Mouse (Mus musculus) induced T-regulatory cell, adult 2 months (primary cell): Measurements from ENCODE around the gene Cux2.

Experiments
- DNase-seq: peaks from one replicate; pipeline ENCODE4 v3.0.0-alpha.2; 2012; ENCODE audit warnings: low read depth

The Cux2 gene

DNA sequence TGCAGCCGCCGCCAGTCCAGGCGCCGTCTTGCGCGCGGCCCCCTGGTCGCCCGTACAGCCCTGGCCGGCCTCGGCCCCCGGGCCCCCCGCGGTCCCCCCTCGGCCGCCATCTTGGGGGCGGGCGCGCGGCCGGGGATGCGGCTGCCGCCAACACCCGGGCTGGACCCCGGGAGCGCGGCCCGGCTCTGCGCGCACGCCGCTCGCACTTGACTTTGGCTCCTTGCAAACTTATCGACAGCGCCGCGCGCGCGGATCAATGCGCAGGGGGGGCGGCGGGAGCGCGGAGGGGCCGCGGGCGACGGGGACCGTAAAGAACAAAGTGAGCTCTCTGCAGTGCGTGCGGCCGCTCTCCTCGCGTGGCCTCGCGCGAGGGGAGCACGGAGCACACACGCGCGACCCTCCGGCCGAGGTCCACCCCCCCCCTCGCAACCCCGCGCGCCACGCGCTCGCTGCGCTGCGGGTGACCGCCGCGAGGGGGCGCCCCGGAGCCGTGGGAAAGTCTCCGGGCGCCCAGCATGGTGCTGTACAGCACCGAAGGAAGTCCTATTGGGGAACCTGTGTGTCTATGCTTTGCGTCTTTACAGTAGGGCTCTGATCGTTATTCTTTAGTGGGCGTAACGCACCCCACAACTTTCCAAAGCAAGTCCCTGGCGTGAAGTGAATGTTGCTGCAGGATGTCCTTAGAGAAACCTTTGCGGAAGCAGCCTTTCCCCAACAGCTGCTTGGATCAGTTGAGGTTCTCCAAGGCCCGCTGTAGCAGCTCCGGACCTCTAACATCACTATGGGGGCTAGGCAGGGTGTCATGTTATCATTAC, at the start of gene Cux2:
Cux2 (minus strand) TSS at position 86 of the 815 bp plus-strand sequence.
- DNase-seq: peak; percentile 54

DNA sequence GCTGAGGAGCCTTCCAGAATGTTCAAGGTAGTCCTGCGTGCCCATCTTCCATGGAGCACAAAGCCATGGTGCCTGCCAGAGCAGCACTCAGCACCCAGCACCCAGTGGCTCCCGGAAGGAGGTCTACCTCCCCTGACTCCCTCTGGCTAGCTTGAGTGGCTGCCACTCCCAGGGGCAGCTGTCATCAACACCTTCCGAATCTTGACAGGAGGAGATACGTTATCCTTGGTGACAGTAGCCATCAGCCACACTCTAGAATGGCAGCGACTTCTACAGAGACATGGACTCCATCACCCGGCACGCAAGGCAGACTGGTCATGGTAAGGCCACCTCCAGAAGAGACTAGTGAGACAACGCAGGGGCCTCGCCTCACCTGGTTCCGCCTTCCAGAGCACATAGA, 44.5 kb upstream of the Cux2 start:
- no peak for DNase-seq

DNA sequence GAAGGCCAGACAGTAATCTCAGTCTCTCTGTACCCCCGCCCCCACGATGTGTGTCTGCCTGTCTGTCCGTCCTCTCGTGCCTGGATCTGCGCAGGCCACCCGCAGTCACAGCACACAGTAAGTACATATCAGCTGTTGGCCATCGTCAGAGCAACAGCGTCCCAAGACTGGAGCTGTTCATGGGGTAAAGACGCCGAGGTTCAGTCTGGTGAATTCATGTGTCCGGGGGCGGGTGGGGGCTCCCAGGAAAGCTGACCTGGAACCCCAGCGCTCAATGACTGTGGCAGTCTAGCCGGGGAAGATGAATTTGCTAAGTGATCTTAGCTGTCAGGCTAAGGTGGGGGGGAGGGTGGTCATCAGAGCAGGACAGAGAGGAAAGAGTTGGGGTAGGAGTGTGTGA, 43.8 kb upstream of the Cux2 start:
- DNase-seq: no peak

DNA sequence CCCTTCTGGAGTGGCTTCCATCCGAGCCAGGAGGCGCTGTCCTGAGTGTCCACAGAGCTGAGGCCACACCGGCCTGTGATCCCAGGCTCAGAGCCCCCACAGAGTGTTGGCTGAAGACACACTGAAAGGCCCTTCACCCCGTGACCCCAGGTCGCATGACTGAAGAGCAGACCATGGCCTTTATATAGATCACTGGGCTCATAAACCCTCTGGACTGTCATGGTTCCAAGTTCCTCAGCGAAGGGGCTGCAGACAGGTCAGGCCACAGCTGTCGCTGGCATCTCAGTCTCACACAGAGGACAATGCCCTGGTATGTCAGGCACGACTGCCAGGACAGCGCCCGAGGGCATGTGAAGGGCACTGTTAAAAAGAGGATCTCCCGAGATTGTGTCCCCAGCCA, 42.9 kb upstream of the Cux2 start:
- DNase-seq: no peak

DNA sequence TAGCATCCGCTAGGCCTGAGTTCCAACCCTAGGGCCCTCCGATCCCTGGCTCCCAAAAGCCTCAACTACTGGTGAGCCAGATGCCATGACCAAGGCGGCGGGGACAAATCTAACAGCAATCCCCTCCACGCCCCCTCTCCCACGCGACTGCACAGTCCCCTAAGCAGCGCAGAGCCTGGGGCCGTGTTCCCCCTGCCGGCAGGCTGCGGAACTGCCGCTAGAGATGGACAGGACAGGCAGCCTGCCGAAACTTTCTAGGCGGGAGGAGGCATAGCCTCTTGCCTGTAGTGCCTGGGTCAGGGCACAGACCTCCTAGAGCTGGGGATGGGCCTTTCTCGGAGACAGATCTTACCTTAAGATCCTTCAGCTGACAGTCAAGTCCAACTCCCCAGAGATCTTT, 41.2 kb upstream of the Cux2 start:
- DNase-seq: peak; percentile 78

DNA sequence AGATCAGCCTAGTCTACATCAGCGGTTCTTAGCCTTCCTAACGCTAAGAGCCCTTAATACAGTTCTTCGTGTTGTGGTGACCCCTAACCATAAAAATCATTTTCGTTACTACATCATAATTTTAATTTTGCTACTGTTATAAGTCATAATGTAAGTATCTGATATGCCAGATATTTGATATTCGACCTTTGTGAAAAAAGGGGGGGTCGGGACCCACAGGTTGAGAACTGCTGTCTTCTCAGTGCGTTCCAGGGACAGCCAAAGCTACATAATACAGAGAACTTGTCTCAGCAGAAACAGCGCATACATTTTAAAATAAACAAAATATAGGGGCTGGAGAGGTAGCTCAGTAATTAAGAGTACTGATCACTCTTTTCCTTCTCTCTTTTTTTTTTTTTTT, 39.8 kb upstream of the Cux2 start:
- DNase-seq: no peak

DNA sequence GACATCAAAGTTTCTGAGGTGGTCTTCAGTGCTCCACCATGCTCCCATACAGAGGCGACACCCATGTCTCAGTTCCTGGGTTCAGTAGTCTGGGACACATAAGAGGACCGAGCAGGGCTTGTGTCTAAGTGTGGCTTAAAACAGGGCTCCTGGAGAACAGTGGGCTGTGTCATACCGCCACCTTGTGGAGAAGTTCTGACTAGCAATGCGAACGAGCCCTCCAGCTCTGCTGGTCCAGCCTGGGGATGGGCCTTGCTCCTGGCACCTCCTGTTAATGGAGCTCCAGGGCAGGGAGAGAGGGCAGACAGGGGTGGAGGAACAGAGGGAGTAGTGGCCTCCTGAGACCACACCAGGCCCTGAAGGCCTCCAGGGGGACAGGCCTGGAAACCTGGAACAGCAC, 39.0 kb upstream of the Cux2 start:
- peak; percentile 85 for DNase-seq

DNA sequence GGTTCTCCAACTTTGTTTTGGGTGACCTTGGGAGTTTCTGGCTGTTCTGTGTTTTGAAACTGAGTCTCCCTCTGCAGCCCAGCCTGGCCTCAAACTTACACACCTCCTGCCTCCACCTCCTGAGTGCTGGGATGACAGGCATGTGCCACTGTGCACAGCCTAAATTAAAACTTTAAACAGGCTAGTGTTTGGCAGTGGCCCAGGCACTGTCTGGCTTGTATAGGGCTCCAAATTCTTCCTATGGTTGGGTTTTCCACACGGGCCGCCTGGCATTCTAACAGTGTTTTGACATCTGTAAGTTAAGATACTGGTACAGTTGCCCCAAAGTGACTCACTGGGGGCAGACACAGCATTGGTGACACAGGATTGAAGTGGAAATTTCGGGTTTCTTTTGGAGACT, 36.2 kb upstream of the Cux2 start:
- no peak for DNase-seq

DNA sequence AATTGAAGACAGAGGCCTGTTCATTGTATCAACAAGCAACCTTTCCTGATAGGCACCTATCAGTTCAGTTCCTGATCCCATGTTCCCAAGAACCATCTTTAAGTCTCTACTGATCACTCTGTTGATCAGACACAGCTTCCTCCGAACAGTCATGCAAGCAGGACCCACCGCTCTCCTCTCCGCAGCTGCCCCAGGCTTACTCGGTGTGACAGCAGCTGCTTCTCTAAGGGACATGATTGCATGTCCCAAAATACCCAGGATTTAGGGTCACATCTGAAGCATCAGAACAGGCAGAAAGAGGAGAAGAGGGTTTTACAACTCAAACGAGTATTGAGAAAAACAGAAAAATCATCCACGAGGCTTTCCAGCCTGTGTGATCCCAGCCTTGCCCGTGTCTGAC, 35.4 kb upstream of the Cux2 start:
- no peak for DNase-seq

DNA sequence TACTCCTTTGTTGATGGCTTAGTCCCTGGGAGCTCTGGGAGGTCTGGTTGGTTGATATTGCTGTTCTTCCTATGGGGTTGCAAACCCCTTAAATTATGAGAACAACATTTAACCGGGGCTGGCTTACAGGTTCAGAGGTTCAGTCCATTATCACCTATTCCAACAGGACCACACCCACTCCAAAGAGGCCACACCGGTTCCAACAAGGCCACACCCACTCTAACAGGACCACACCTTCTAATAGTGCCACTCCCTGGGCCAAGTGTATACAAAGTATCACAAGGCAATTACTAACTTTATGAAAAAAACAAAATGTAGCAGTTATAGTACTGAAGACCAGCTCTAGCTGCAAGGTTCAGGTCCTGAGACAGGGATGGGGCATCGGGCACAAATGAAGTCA, 34.6 kb upstream of the Cux2 start:
- DNase-seq: no peak

DNA sequence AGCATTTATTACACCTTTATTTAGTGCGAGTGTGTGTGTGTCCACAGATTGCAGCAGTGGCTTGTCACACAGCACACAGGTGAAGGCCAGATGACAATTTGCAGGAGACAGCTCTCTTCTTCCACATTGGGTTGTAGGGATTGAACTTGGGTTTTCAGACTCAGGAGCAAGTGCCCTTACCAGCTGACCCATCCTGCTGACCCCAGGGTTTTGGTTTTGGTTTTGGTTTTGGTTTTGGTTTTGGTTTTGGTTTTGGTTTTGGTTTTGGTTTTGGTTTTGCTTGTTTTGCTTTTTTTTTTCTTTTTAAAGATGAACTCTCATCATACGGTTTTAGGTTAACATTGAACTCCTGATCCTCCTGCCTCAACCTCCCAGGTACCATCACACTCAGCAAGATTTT, 33.4 kb upstream of the Cux2 start:
- no peak for DNase-seq

DNA sequence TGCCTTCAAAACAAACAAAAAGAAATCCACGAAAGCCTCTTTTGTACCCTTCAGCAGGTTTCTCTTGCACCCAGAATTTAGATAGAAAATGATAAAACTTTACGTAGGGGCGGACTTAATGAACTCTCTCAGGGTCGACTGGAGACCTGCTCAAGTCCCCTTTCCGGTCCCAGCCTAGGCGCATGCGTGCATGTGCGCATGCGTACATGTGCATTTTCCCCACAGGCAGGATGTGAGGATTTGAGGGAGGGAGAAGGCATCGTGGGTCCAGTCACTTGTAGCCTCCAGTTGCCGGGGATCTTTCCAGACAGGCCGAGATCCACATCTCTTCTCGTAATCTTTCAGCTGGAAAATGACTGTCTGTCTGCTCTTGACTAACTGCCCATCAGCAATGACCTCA, 31.6 kb upstream of the Cux2 start:
- no peak for DNase-seq

DNA sequence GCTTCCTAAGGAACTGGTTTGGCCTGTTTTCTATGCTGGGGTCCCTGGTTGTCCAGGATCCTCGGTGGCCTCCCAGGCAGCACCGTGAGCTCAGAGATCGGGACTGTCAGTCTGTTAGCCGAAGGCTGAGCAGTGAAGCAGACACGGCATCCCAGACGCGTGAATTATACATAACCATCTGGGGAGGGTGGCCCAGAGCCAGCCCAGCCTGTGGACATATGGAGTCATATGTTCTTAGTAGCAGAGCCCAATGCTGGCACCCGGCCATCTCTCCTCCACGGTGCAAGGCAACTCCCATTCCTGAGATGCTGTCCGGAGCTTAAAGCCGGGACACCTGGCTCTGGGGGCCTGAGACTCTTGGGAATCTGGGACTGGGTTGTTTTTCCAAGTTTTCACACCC, 31.0 kb upstream of the Cux2 start:
- no peak for DNase-seq

DNA sequence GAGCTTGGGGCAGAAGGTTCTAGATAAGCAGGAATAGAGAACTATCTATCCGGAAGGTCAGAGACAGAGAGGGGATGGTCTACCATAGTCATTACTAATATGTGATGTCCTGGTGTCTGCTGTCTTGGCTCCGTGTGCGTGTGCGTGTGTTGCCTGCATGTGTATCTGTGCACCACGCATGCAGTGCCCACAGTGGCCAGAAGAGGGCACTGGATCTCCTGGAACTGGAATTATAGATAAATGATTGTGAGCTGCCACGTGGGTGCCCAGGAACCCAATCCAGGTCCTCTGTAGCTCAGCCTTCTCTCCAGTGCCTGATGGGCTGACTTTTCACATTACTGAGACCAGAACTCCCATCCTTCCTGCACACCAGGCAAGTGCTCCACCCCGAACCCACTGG, 29.9 kb upstream of the Cux2 start:
- peak; percentile 46 for DNase-seq

DNA sequence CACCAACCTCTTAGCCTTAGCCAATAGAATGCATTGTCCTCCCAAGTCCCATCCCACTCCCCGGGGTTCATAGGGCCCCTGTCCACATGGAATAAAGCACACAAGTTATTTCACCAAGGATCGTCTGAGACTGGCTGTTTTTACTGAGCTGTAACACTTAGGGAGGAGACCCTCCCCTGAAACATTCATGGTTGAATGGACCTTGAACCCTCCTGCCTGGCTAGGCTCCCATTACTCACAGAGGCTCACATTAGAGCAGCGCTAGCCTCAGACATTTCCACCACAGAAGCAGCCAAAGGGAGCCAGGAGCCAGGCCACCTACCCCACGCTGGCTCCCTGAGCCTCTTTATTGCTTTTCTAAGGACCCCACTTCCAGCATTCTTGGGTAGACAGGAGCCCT, 27.3 kb upstream of the Cux2 start:
- DNase-seq: no peak

DNA sequence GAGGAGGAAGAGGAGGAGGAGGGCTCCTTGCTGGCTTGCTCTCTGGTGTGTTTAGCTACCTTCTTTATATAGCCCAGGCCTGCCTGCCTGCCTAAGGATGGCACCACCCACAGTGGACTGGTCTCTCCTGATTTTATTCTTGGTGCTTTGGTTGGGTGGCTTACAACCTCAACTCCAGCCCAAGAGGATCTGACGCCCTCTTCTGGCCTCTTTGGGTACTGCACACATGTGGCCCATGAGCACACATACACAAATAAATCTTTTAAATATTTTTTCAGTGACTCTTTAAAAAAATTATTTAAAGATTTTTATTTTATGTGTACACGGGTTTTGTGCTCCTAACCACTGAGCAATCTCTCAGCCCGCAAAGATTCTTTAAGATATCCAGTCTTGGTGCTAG, 25.8 kb upstream of the Cux2 start:
- peak; percentile 40 for DNase-seq

DNA sequence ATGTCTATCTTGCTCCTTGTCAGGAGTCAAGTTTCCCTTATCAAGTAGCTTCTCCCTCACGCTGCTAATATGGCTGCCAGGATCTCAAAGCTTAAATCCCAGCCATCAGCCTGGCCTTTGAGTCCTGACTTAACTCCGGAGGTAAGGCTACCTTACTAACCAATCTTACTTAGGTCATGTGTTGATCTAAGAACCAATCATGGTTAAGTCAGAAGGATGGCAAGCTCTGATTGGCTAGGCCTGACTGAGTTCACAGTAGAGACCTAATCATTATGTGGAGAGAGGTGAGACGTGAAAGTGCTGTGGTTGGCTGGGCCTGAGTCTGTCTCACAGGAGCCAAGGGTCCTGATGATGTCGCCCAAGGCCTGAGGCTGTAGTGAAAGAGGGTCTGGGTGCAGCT, 22.1 kb upstream of the Cux2 start:
- no peak for DNase-seq

DNA sequence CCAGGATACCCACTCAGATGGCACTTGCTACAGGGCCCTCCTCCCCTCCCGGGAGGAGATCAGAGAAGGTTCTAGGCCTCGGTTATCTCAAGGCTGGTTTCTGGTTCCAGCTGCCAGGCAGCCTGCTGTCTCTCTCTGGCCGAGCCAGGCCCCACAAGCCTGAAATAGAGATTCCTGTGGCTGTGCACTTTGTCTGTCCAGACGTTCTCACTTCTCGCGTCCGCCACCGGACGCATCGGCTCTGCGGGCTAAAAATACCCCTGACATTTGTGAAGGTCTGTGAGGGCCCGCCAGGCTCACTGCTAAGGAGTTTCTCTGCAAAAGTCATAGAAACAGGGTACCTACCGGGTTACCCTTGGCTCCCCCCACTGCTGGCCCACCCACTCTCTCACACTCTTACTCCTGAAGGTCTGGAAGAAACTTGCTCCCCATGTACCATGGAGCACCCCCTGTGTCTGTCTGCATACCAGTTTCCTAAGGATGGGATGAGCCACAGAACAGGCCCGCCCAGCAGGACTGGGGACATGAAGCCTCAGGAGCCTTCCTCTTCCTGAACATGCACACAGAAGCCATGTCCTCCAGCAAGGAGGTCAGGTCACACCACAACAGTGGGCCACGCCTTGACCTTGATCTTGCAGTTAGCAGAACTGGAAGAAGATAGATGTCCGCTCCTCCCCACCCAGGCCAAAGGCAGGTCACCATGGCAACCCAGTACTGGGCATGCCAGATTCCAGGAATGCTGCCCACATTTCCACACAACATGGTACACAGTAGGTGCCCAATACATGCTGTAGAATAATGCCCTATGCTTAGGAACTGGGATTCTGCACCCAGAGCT, 21.3 kb upstream of the Cux2 start:
- no peak for DNase-seq

DNA sequence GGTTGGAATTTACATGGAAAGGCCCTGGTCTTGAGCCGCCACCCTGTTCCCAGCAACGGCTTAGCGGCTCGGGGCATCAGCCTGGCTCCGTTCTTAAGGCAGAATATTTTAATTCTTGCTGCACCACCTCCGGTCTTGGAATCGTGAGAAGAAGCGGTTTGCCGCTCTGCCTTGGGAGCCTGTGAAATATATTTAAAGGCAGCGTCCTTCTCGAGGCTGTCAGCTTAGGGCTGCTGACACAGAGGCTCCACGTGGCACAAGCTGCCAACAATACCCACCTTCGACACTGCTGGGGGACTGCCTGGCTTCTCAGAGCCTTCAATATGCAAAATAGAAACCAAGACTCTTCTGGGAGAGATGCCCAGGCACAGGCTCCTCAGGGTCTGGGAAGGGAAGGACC, 18.7 kb upstream of the Cux2 start:
- no peak for DNase-seq

DNA sequence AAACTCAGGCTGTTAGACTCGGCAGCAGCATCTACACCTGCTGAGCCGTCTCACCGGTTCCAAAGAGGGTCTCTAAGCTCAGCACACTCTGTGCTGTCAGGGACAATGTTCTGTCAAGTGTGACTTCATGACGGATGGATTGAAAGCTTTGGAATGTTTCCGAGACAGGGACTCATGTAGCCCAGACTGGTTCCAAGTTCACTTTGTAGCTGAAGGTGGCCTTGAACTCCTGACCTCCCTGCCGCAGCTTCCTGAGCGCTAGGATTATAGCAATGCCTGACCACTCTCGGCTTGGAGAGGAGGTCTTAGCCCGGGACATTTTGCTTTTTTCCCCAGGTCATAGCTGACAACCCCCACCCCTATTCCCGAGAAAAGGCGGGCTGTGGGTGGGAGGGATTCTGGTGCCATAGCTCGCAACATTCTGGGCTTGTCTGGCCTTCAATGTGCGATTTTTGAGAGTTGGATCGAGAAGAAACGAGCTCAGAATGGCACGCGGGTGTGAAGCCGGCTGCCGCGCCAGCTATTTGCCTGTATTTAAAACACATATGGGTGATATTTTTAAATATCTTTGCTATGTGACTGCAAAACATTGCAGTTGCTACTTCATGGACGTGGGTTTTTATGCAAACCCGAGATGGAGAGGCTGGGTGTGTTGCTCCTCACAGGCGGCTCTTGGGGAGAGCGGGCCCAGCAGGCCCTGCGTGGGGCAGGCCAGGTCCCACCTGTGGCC, 13.5 kb upstream of the Cux2 start:
- no peak for DNase-seq

DNA sequence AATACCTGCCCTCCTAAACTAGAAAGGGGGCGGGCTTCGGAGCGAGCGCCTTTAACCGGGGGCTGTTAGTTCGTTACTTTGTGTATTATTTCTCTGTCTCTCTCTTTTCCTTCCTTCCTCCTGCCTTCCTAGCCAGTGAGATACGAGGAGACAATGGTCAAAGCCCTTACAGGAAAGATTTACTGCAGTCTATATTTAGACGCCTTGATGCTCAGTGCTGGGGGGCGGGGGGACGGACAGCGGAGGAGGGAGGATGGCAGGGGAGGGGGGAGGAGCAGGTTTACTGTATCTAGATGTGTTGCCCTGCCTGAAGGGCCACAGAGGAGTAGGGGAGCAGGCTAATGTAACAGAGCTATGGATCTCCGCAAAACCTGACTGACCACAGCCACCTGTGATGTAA, 12.6 kb upstream of the Cux2 start:
- no peak for DNase-seq

DNA sequence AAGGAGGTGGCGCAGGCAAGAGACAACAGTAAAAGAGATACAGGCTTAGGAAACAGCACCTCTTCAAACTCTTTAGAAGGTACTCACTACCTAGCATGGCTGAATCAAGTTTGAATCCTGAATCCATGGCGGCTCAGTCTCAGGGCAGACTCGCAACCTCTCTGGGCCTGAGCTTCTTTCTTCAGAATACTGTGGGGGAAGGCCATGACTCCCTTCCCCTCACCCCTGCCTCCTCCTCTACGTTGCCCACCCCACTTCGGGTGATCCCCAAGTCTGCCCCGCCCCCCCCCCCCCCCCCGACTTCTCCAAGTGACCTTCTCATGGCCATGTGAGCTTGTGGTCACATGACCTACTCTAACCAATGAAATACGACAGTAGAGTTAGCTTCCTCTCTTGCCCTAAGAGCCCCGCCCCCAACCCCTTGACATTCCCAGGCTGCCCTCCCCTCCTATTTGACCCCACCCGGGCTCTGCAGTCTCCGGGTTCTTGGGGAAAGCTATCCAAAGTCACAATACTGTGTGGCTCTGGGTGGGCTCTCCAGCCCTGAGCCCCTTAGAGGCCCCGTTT, 10.9 kb upstream of the Cux2 start:
- no peak for DNase-seq
